Mouse (Mus musculus) heart, embryonic 13.5 days (tissue): ENCODE measurements at regions not wholly inside any gene's neighbourhood (a gene's known extent, or its start where the extent isn't known, plus 50 kb on each side); places are given as distances from the start of the nearest gene placed in this dataset.

Experiments
- ATAC-seq: fragments of 200-750 bp; cut with Nextera tagmentation; 2 replicates; pipeline ENCODE4 v1.8.0; 2017; ENCODE audit warnings: moderate TSS enrichment; ENCODE audit not compliant: insufficient number of reproducible peaks, low FRiP score, low TSS enrichment; ENCODE audit errors: extremely low read depth
- H3K27ac ChIP-seq: fragments of 300-500 bp; sonication (generic); replicated peaks from 2 replicates; pipeline ENCODE4 v1.5.1; 2015; ENCODE audit warnings: moderate library complexity, mild to moderate bottlenecking, inconsistent platforms
- H3K27me3 ChIP-seq: fragments of 300-500 bp; sonication (generic); replicated peaks from 2 replicates; pipeline ENCODE4 v1.6.1; 2015; ENCODE audit warnings: mild to moderate bottlenecking, inconsistent platforms
- H3K36me3 ChIP-seq: fragments of 300-500 bp; sonication (generic); 2 replicates; pipeline ENCODE4 v1.6.1; 2015; ENCODE audit warnings: mild to moderate bottlenecking, inconsistent platforms
- H3K4me1 ChIP-seq: fragments of 300-500 bp; sonication (generic); 2 replicates; pipeline ENCODE4 v1.6.1; 2015; ENCODE audit warnings: inconsistent platforms
- H3K4me2 ChIP-seq: fragments of 300-500 bp; sonication (generic); 2 replicates; pipeline ENCODE4 v1.6.1; 2015; ENCODE audit warnings: inconsistent platforms, mild to moderate bottlenecking, moderate library complexity
- H3K4me3 ChIP-seq: fragments of 300-500 bp; sonication (generic); 2 replicates; pipeline ENCODE4 v1.5.1; 2015; ENCODE audit warnings: moderate library complexity, mild to moderate bottlenecking, inconsistent platforms
- H3K9ac ChIP-seq: fragments of 300-500 bp; sonication (generic); 2 replicates; pipeline ENCODE4 v1.6.1; 2015; ENCODE audit warnings: inconsistent platforms, mild to moderate bottlenecking, moderate library complexity
- H3K9me3 ChIP-seq: fragments of 300-500 bp; sonication (generic); 2 replicates; pipeline ENCODE4 v1.6.1; 2016; ENCODE audit warnings: inconsistent platforms
- WGBS: fragments of 180-500 bp; shearing (Covaris S2); methylation state at CpG from one replicate; pipeline ENCODE4 v1.1.7; 2015; ENCODE audit warnings: mixed read lengths; 5-methylcytosine and 5-hydroxymethylcytosine counted together

GRCm38 (mm10) chr6:117489761-117490396 lies 321.5 kb downstream of the Cxcl12 start:
- H3K36me3 ChIP-seq = no peaks in the 10 kb centered on the region
- no peak overlapping the region for H3K27ac ChIP-seq
- no peaks in the 10 kb centered on the region for H3K9me3 ChIP-seq
- H3K27me3 ChIP-seq = no peaks in the 10 kb centered on the region
- no peak overlapping the region for H3K4me3 ChIP-seq
- H3K9ac ChIP-seq = no peak overlapping the region
- no peak for ATAC-seq
- no peak overlapping the region for H3K4me2 ChIP-seq
- 74% methylated on average over 3 of the region's 3 CpGs for WGBS
- peaks cover 8% of the 10 kb centered on the region; the same call in 1 of the 2 replicates for H3K4me1 ChIP-seq

DNA sequence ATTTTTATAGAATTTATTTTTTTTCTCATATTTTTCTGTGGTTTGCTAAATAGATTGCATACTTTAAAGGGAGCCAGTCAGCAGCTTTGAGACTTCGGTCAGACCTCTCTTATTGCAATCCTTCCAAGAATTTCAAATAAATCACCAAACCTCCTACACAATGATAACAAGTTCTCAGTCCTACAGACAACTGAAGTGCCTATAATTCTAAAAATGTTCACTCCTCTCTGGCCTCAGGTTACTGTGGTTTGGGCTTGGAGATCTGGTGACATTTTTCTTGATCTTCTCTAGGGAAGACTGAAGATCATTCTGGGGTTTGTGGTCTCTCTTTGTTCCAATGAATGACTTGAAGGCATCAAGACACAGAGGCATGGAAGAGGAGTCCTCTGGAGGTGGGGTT lies 326.6 kb downstream of the Cxcl12 start:
- Histone ChIP-seq H3K9ac (no peak overlapping the region), H3K36me3 (no peaks in the 10 kb centered on the region), H3K4me2 (no peak overlapping the region), H3K27ac (no peak overlapping the region), H3K9me3 (no peaks in the 10 kb centered on the region), H3K4me1 (peaks cover 8% of the 10 kb centered on the region; the same call in 1 of the 2 replicates), H3K27me3 (0 out of 2 replicates have a peak, but pooled peaks cover 2% of the 10 kb centered on the region), H3K4me3 (no peak overlapping the region)
- ATAC-seq = no peak
- 68% methylated on average over 1 of the region's 1 CpGs for WGBS

GRCm38 (mm10) chr6:117497337-117497736 lies 329.0 kb downstream of the Cxcl12 start:
- no peak overlapping the region for H3K9ac ChIP-seq
- H3K4me1 ChIP-seq = no peaks in the 10 kb centered on the region
- 67% methylated on average over 5 of the region's 5 CpGs for WGBS
- no peak overlapping the region for H3K27ac ChIP-seq
- H3K36me3 ChIP-seq = no peaks in the 10 kb centered on the region
- H3K4me3 ChIP-seq = no peak overlapping the region
- ATAC-seq = no peak
- no peak overlapping the region for H3K4me2 ChIP-seq
- H3K27me3 ChIP-seq = 0 out of 2 replicates have a peak, but pooled peaks cover 2% of the 10 kb centered on the region
- no peaks in the 10 kb centered on the region for H3K9me3 ChIP-seq

- Histone ChIP-seq H3K27me3 (0 out of 2 replicates have a peak, but pooled peaks cover 2% of the 10 kb centered on the region), H3K9ac (no peak overlapping the region), H3K27ac (no peak overlapping the region), H3K4me2 (no peak overlapping the region), H3K36me3 (no peaks in the 10 kb centered on the region), H3K9me3 (no peaks in the 10 kb centered on the region), H3K4me1 (no peaks in the 10 kb centered on the region), H3K4me3 (no peak overlapping the region)
- no peak for ATAC-seq
- 79% methylated on average over 5 of the region's 5 CpGs for WGBS
These were observed 329.6 kb downstream of the Cxcl12 start for GRCm38 (mm10) chr6:117497904-117498303.

DNA sequence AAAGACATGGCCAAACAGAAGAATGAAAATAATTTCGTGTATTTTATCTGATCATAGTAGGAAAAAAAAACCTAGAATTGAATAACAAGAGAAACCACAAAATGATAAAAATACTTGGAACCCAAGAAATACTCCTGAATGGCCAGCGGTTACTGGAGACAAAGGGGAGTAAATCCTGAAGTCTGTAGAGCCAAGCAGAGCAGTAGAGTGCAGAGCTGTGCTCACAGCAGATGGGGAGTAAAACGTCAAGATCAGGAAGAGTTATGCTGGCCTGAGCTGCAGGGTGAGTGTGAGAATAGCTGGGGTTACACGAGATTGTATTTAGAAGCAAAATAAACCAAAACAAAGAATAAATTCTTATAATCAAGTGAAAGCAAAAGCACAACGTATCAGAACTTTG lies 334.0 kb downstream of the Cxcl12 start:
- Histone ChIP-seq H3K27ac (no peak overlapping the region), H3K27me3 (0 out of 2 replicates have a peak, but pooled peaks cover 11% of the 10 kb centered on the region), H3K9me3 (no peaks in the 10 kb centered on the region), H3K4me2 (no peak overlapping the region), H3K36me3 (no peaks in the 10 kb centered on the region), H3K4me3 (no peak overlapping the region), H3K4me1 (no peaks in the 10 kb centered on the region), H3K9ac (no peak overlapping the region)
- WGBS = 54% methylated on average over 5 of the region's 5 CpGs
- ATAC-seq = no peak

DNA sequence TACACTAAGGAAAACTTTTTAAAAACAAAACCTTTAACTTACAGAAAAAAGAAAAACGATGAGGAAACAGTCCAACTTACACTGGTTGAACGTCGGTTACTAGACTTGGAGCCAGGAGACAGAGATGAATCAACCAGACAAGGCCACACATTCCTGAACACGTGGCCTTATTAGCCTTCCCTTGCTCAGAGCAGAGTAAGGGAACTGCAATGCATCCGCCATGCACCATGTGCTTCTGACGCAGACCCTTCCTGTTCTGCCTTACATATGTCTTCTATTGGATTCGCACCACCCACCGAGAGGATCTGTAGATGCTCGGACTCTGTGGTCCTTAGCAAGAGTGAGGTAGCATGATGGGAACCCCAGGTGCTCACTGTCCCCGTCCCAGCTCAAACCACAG lies 336.2 kb upstream of the Zfp637 start:
- no peak overlapping the region for H3K9ac ChIP-seq
- H3K36me3 ChIP-seq = no peaks in the 10 kb centered on the region
- no peak overlapping the region for H3K4me3 ChIP-seq
- no peak for ATAC-seq
- no peaks in the 10 kb centered on the region for H3K9me3 ChIP-seq
- H3K4me2 ChIP-seq = no peak overlapping the region
- peaks cover 7% of the 10 kb centered on the region; the same call in 1 of the 2 replicates for H3K4me1 ChIP-seq
- 75% methylated on average over 10 of the region's 10 CpGs for WGBS
- 0 out of 2 replicates have a peak, but pooled peaks cover 12% of the 10 kb centered on the region for H3K27me3 ChIP-seq
- H3K27ac ChIP-seq = no peak overlapping the region

DNA sequence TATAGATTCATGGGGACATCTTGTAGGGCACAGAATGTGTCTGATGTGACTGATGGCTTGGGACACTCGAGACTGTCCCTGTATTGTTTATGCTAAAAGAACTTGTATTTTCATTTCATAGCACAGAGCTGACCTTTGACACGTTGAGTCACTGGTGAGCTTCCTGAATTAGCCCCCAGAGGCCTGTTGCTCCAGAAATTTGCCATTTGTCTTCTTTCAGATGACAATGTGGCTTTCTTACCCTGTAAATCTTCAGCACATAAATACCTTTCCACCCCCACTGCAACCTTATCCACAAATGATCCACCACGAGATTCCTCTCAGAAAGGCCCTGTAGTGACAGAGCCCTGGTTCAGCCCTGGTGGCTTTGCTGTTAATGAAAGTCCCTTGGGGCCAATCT lies 335.5 kb upstream of the Zfp637 start:
- H3K4me1 ChIP-seq = peaks cover 11% of the 10 kb centered on the region
- no peak overlapping the region for H3K9ac ChIP-seq
- 0 out of 2 replicates have a peak, but pooled peaks cover 12% of the 10 kb centered on the region for H3K27me3 ChIP-seq
- H3K36me3 ChIP-seq = no peaks in the 10 kb centered on the region
- 47% methylated on average over 3 of the region's 3 CpGs for WGBS
- H3K27ac ChIP-seq = no peak overlapping the region
- ATAC-seq = no peak
- H3K4me3 ChIP-seq = no peak overlapping the region
- H3K4me2 ChIP-seq = no peak overlapping the region
- H3K9me3 ChIP-seq = no peaks in the 10 kb centered on the region

GRCm38 (mm10) chr6:117506619-117507018 lies 334.4 kb upstream of the Zfp637 start:
- H3K9me3 ChIP-seq = no peaks in the 10 kb centered on the region
- H3K4me1 ChIP-seq = peaks cover 15% of the 10 kb centered on the region
- WGBS = 78% methylated on average over 7 of the region's 7 CpGs
- 0 out of 2 replicates have a peak, but pooled peaks cover 12% of the 10 kb centered on the region for H3K27me3 ChIP-seq
- no peak overlapping the region for H3K9ac ChIP-seq
- no peak overlapping the region for H3K4me2 ChIP-seq
- H3K4me3 ChIP-seq = no peak overlapping the region
- ATAC-seq = no peak
- no peaks in the 10 kb centered on the region for H3K36me3 ChIP-seq
- H3K27ac ChIP-seq = no peak overlapping the region

GRCm38 (mm10) chr6:117508860-117509259 lies 332.1 kb upstream of the Zfp637 start:
- H3K27me3 ChIP-seq = 0 out of 2 replicates have a peak, but pooled peaks cover 7% of the 10 kb centered on the region
- no peak overlapping the region for H3K4me2 ChIP-seq
- H3K36me3 ChIP-seq = no peaks in the 10 kb centered on the region
- no peak for ATAC-seq
- peaks cover 15% of the 10 kb centered on the region for H3K4me1 ChIP-seq
- H3K9me3 ChIP-seq = no peaks in the 10 kb centered on the region
- H3K27ac ChIP-seq = no peak overlapping the region
- no peak overlapping the region for H3K9ac ChIP-seq
- 57% methylated on average over 6 of the region's 6 CpGs for WGBS
- H3K4me3 ChIP-seq = no peak overlapping the region

- H3K4me1 ChIP-seq = peaks cover 23% of the 10 kb centered on the region
- H3K4me2 ChIP-seq = no peak overlapping the region
- H3K36me3 ChIP-seq = no peaks in the 10 kb centered on the region
- no peak overlapping the region for H3K9ac ChIP-seq
- WGBS = 81% methylated on average over 4 of the region's 4 CpGs
- 0 out of 2 replicates have a peak, but pooled peaks cover 6% of the 10 kb centered on the region for H3K27me3 ChIP-seq
- H3K9me3 ChIP-seq = no peaks in the 10 kb centered on the region
- ATAC-seq = no peak
- H3K4me3 ChIP-seq = no peak overlapping the region
- H3K27ac ChIP-seq = no peak overlapping the region
These were observed 331.0 kb upstream of the Zfp637 start for GRCm38 (mm10) chr6:117510026-117510425.

DNA sequence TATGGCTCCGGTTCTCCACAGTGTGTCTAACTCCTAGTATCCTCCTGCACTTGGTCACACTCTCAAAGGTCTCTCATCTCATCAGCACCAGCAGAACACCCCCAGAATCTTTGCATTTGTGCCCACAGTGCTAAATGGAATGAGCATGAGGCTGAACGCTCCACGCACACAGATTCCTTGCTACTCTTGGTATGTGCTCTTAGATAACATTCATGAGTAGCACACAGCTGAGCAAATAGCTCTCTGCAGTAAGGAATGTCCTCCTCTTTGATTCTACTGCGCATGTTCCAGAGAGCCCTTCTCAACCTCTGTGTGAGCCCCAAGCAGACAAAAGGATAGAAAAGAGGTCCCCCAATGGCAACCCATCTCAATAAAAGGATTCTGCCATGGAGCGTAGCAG lies 326.1 kb upstream of the Zfp637 start:
- no peak for ATAC-seq
- WGBS = 44% methylated on average over 5 of the region's 5 CpGs
- H3K36me3 ChIP-seq = no peaks in the 10 kb centered on the region
- no peak overlapping the region for H3K4me2 ChIP-seq
- no peaks in the 10 kb centered on the region for H3K9me3 ChIP-seq
- H3K27me3 ChIP-seq = no peaks in the 10 kb centered on the region
- H3K27ac ChIP-seq = 0 out of 2 replicates have a peak overlapping the region, but pooled peaks have one; percentile 8
- H3K4me1 ChIP-seq = peaks cover 20% of the 10 kb centered on the region
- H3K4me3 ChIP-seq = no peak overlapping the region
- H3K9ac ChIP-seq = no peak overlapping the region

- Histone ChIP-seq H3K27me3 (no peaks in the 10 kb centered on the region), H3K4me1 (peaks cover 11% of the 10 kb centered on the region), H3K9me3 (no peaks in the 10 kb centered on the region), H3K36me3 (no peaks in the 10 kb centered on the region), H3K4me2 (no peak overlapping the region), H3K27ac (no peak overlapping the region), H3K9ac (no peak overlapping the region), H3K4me3 (no peak overlapping the region)
- 63% methylated on average over 7 of the region's 7 CpGs for WGBS
- ATAC-seq = no peak
These were observed 324.1 kb upstream of the Zfp637 start for GRCm38 (mm10) chr6:117516906-117517305.
